Mouse (Mus musculus): ENCODE results near the gene Sec14l5. TPM values are rescaled to one million over a fixed set of nuclear protein-coding genes. Genes with fewer than 3 reads are reported as not detected.
"Not testable (repeated sequence)": the region's sequence is repeated elsewhere in the genome, so short reads cannot be mapped to it uniquely, and the experiment has no call there.

Sec14l5 gene
- total RNA-seq, 2 experiments from 2014 or later, result 0.13 TPM; not detected in 1

GRCm38 (mm10) chr16:5214126-5214525 lies 67.2 kb downstream of the Sec14l5 start:
- no peak for DNase-seq

DNA sequence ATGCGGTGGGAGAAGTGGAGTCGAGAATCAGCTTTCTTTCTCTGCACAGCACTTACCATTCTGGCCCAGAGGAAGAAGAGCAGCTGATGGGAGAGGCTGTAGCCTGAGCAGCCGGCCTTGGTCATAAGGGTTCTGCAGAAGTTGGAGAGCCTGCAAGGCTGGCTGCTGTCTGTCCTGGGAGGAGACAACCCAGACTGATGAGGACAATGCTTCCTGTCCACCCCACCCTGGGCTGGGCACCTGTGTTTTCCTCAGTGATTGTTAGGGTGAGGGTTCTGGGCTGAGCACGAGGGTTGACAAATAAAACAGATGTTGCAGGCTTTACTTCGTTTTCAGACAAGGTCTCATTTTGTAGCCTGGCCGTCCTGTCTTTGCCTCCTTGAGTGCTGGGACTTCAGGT lies 69.8 kb downstream of the Sec14l5 start:
- DNase-seq, result no peak

DNA sequence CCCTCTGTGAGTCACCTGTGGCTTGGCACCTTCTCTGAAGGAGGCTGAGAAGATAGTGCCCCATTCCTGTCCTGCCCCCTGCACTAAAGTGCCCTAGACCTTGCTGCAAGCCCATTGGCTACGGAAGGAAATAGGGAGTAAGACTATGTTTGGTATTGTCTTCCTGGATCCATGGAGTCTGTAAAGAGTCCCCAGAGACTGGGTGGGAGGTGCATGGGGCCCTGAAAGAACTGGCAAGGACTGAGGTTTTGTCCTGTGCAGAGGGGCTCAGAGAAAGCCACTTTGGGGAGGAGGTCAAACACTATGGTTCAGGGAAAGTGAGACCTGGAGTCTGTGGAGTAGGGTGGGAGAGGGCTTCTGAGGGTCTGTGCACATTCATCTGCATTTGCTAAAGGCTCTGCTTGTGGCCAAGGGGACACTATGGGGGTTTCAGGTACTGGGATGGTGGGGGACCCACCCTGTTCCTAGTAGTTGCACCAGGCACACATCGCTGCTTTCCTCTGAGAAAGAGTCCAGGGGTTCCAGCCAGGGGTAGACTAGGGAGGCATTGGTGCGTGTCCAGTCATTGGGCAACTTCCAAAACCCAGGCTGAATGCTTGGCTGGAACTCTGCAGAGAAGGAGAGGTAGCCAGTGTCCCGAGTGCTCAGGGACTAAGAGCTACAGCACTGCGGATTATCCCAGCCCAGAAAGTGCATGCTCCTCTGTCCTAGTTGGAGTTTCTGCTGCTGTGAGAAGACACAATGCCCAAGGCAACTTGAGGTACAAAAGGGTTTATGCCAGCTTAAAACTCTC lies 70.6 kb downstream of the Sec14l5 start:
- DNase-seq, result no peak

DNA sequence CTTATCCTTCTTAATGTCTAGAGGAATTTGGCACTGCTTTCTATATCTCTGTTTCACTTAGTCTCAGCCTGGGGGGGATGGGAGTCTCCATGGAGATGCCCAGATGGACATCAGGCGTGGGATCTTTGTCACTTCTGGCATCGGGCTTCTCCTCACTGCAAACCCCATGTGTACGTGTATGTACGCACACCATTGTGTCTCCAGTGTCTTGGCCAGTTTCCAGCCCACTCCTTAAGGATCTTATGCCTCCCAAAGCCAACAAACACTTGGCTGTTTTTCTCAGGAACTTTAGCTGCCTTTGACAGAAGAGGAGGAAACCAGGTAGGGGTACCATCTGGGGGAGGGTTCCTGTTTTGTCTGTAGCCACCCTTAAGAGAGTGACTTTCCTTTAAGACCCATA lies 74.5 kb downstream of the Sec14l5 start:
- no peak for DNase-seq

- peak; percentile 33 to 43 for DNase-seq
Observed at GRCm38 (mm10) chr16:5222140-5222539, 75.2 kb downstream of the Sec14l5 start, which contains the start of gene AU021092. Gene AU021092 (minus strand): TSS chr16:5222299.

DNA sequence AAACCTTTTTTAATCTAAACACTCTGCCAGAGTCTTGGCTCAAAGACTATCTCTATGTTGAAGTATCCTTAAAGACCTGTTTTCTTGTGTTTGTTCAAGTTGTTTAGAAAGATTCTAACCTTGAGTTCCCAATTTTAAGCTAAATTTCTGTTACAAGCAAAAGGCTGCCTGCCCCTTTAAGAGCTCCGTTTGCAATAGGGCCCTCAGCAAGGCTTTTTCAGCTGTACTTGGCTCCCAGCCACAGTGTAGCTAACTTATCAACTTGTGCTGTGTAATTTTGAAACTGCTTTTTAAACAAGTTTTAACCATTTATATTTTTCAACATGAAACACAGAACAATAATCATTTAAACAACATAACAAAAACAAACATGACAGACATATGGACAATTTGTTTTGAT lies 79.6 kb downstream of the Sec14l5 start:
- peak; percentile 42 to 52 for DNase-seq

DNA sequence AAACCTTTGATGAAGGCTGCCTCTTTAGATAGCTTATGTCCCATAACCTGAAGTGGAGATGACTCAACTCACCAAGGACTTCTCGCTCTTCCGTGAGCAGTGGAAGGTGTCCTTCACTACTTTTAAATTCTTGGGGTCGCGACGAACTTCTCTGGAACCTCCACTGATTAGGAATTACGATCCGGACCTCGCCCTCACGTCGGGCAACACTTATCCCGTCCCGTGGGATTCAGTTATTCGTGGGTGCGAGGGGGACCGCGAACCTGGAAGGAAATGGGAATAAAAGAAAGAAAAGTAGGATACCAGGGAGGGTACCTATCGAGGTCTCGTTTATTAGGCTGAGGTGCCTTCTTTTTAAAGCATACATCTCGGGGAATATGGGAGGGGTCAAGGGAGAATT lies 80.6 kb downstream of the Sec14l5 start:
- DNase-seq, result not testable (repeated sequence)

DNA sequence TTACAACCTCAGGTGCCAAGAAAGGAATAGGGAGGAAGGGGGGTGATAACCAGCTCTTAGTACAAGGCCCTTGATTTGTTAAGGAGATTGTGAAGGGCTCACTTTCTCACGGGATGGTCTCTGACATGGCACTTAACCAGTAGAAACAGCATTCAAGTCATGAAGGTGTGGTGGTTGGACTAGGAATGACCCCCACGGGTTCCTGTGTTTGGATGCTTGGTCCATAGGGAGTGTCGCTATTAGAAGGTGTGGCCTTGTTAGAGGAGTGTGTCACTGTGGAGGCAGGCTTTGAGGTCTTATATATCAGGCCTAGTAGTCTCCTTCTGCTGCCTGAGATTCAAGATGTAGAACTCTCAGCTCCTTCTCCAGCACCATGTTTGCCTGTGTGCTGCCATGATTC lies 81.2 kb downstream of the Sec14l5 start:
- not testable (repeated sequence) for DNase-seq

DNA sequence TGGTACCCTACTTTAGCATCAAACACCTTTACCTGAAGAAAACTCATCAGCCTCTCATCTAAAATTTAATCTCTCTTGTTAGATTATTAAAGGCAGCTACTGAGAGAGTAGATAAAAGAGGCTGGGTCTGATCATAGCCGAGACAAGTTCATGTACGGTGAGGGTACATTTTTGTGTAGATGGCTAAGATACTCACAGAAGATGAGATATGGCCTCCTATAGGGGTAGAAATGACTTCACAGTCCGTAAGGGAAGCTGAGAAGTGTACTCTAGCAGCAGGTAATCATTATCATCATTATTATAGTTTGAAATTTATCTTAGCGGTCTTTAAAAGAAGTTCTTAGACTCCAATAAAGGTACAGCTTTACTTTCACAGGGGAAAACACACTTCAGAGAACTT lies 86.1 kb downstream of the Sec14l5 start:
- no peak for DNase-seq

DNA sequence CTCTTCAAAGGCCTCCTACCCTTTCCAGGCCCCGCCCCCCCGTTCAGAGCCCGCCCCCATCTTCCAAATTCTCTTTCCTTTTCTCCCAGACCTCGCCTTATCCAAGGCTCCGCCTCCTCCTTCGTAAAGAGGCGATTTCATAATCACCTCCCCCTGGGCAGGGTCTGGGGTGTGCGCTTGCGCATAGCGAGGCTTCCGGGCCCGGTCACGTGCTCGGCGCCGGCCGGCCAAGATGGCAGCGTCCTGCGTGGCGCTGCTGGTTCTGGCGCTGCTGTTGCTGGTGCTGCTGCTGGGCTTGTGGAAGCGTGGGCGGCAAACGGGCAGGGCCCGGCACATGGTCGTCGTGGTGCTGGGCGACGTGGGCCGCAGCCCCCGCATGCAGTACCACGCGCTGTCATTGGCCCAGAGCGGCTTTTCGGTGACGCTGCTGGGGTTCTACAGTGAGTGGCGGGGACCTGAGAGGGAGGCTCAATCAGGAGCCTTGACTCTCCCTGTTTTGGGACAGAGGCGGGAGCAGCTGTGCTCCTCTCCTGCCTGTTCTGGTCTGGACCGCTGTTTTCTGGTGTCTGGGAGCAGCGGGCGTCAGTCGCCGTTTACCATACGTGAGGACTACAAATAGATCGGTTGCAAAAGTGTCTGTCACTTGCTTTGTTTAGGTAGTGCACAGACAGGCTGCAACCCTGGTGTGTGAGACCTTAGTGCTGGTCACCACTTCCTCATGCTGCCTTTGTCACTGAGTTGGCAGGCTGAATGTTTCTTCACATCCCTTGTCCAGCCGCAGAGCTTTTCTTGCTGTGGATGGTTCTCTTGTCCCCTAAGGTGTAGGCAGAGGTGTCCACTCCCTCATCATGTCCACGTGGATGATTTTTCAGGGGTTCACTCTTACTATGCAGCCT lies 86.8 kb downstream of the Sec14l5 start, which contains the start of gene Alg1:
TSS of gene Alg1 (plus strand) at position 204 of the 896 bp plus-strand sequence.
- DNase-seq, result peak; percentile 95 to 97

Small RNA genes within 50 kb of the gene (microRNA-seq; reads per million reads assigned to microRNA genes)
- gene Gm23689 (not detected), gene Gm26095 (not detected), gene Mir6364 (not detected)

Other genes with a start within 250 kb of the Sec14l5 start
- gene Nudt16l1, start 208.3 kb upstream of the Sec14l5 start, total RNA-seq (2021), result 10 to 100 TPM; 54.6 to 74.1 TPM
- 10 to 100 TPM; 31.2 to 42.2 TPM for gene Anks3, start 182.9 kb upstream of the Sec14l5 start, total RNA-seq (2021)
- not detected for gene Sept12, start 149.3 kb upstream of the Sec14l5 start, total RNA-seq (2021)
- not detected for gene Smim22, start 139.8 kb upstream of the Sec14l5 start, total RNA-seq (2021)
- 10 to 100 TPM; 21.2 to 21.6 TPM for gene Rogdi, start 133.6 kb upstream of the Sec14l5 start, total RNA-seq (2021)
- 10 to 100 TPM; 94.6 to 95.6 TPM for gene Glyr1, start 97.2 kb upstream of the Sec14l5 start, total RNA-seq (2021)
- 10 to 100 TPM; 35.2 to 38.5 TPM for gene Ubn1, start 97.1 kb upstream of the Sec14l5 start, total RNA-seq (2021)
- 1 to 10 TPM; 2.0 to 4.7 TPM for gene Ppl, start 14.7 kb upstream of the Sec14l5 start, total RNA-seq (2021)
- gene Nagpa, start 56.9 kb downstream of the Sec14l5 start, total RNA-seq (2021), result 10 to 100 TPM; 22.4 to 27.2 TPM
- gene AU021092, start 75.2 kb downstream of the Sec14l5 start, total RNA-seq (2021), result 10 to 100 TPM; 13.0 to 23.0 TPM
- gene Alg1, start 86.5 kb downstream of the Sec14l5 start, total RNA-seq (2021), result 10 to 100 TPM; 30.2 to 38.6 TPM
- gene Eef2kmt, start 108.9 kb downstream of the Sec14l5 start, total RNA-seq (2021), result 10 to 100 TPM; 23.3 to 33.5 TPM